Mouse (Mus musculus) thymus, postnatal 25 days (tissue): ENCODE measurements around the gene Cpox.

Experiments used
- DNase-seq: peaks from one replicate; pipeline ENCODE4 v3.0.0; 2022

Gene Cpox

GRCm38 (mm10) chr16:58763076-58763475, 93.0 kb downstream of the Cpox start, which contains the start of gene Olfr172:
Olfr172 (minus strand) TSS chr16:58763176.
- DNase-seq = no peak
